Mouse (Mus musculus) C2C12 (cell line): Measurements from ENCODE around the gene Cmtr1.

Experiments used
- CTCF ChIP-seq: IDR thresholded peaks from one replicate; pipeline ENCODE4 v1.5.1; 2011; ENCODE audit not compliant: control insufficient read depth, insufficient read depth, insufficient read length
- MAX ChIP-seq: IDR thresholded peaks from one replicate; pipeline ENCODE4 v1.6.1; 2011; ENCODE audit warnings: mild to moderate bottlenecking, control low read depth
- MYOG ChIP-seq: IDR thresholded peaks from one replicate; pipeline ENCODE4 v1.6.1; 2011; ENCODE audit not compliant: control insufficient read depth, insufficient read length; ENCODE audit errors: extremely low read depth

GRCm38 (mm10) chr17:29660762-29661391 lies 482 bp downstream of the Cmtr1 start:
- TF ChIP-seq CTCF, result no peak
- no peak for TF ChIP-seq MAX
- no peak for TF ChIP-seq MYOG
